Mouse (Mus musculus): ENCODE results near the gene Usp34.
"Not testable (repeated sequence)": the region's sequence is repeated elsewhere in the genome, so short reads cannot be mapped to it uniquely, and the experiment has no call there.

The Usp34 gene

DNA sequence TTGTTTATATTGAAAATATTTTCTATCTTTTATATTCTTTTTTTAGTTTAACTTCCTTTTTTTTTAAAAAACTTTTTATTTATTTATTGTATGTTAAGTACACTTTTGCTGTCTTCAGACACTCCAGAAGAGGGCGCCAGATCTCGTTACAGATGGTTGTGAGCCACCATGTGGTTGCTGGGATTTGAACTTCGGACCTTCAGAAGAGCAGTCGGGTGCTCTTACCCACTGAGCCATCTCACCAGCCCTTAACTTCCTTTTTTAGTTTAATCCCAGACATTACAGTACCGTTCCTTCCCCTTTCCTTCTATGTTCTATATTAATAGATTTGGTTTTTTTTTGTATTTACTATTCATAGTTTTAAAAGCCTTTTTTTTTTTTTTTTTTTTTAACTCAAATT, 50.5 kb downstream of the Usp34 start:
- in situ Hi-C loops (cut with MboI) = not testable (repeated sequence)

GRCm38 (mm10) chr11:23359687-23360235, 53.1 kb downstream of the Usp34 start:
- in situ Hi-C loops (cut with MboI) = not testable (repeated sequence)

- in situ Hi-C loops (cut with MboI) = no loop called here
These were observed 55.6 kb downstream of the Usp34 start for GRCm38 (mm10) chr11:23362305-23362704.

- in situ Hi-C loops (cut with MboI) = no loop called here
These were observed 57.7 kb downstream of the Usp34 start for GRCm38 (mm10) chr11:23364348-23364747.

DNA sequence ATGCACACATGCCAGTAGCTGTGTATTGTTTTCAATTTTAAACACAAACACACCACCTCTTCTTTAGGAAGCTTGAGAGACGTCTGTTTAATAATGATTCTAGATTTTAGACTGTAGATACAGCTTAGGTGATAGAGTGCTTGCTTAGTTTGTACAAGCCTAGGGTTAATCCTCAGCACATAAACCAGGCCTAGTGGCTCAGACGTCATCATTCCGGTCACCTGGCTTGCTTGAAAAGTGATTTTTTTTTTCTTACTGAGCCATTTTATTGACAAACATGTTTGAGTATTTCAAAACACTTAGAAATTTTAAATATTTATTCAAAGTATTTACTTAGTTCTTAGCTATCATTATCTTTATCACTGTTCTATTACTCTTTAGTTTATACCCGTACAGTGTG, 65.3 kb downstream of the Usp34 start:
- in situ Hi-C loops (cut with MboI) = no loop called here

GRCm38 (mm10) chr11:23372490-23372889, 65.8 kb downstream of the Usp34 start:
- in situ Hi-C loops (cut with MboI) = no loop called here

- in situ Hi-C loops (cut with MboI) = no loop called here
These were observed 73.4 kb downstream of the Usp34 start for GRCm38 (mm10) chr11:23380055-23380454.

- in situ Hi-C loops (cut with MboI) = no loop called here
These were observed 73.9 kb downstream of the Usp34 start for GRCm38 (mm10) chr11:23380595-23380994.

DNA sequence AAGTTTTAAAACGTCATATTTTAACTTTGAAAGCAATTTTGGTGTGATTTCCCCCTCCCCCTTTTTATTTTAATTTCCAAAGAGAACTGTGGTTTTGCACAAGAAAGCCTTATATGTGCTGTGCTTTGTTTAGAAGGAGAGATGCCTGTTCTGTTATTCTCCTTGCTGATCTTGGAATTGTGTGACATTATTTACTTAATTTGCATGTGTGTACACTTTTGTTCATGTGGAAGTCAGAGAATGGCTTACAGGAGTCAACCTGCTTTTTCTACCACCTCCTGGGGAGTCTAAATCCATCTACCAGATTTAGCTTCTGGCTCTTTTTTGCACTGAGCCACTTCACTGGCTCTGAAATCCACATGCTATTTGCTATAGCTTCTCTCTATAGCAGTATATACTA, 76.1 kb downstream of the Usp34 start:
- in situ Hi-C loops (cut with MboI) = no loop called here

- in situ Hi-C loops (cut with MboI) = no loop called here
These were observed 83.0 kb downstream of the Usp34 start for GRCm38 (mm10) chr11:23389649-23390048.

DNA sequence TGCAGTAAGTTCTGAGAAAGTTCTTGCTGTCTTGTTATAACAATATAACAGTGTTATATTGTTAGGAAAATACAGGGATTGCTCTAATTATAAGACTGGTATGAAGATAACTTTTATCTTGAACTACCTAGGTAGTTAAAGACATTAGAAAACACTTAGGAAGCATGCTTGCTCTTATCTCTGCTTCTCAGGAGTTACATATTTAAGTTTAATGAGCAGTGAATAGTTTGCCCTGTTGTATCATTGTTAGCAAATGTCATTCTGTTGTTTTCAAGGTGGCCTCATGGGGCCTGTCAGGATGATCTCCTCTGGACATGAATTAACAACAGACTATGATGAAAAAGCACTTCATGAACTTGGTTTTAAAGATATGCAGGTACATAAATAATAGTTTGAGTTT, 85.9 kb downstream of the Usp34 start:
- in situ Hi-C loops (cut with MboI) = no loop called here

DNA sequence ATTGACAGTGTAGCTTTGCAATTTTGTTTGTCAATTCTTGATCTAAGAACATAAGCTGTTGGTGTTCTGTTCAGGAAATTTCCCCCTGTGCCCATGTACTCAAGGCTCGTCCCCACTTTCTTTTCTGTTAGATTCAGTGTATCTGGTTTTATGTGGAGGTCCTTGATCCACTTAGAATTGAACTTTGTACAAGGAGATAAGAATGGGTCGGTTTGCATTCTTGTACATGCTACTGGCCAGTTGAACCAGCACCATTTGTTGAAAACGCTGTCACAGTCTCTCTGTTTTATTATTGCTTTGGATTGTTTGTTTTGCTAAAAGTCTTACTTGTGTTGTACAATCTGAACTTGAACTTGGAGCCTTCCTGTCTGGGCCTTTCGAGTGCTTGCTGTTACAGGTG, 89.9 kb downstream of the Usp34 start:
- in situ Hi-C loops (cut with MboI) = no loop called here

DNA sequence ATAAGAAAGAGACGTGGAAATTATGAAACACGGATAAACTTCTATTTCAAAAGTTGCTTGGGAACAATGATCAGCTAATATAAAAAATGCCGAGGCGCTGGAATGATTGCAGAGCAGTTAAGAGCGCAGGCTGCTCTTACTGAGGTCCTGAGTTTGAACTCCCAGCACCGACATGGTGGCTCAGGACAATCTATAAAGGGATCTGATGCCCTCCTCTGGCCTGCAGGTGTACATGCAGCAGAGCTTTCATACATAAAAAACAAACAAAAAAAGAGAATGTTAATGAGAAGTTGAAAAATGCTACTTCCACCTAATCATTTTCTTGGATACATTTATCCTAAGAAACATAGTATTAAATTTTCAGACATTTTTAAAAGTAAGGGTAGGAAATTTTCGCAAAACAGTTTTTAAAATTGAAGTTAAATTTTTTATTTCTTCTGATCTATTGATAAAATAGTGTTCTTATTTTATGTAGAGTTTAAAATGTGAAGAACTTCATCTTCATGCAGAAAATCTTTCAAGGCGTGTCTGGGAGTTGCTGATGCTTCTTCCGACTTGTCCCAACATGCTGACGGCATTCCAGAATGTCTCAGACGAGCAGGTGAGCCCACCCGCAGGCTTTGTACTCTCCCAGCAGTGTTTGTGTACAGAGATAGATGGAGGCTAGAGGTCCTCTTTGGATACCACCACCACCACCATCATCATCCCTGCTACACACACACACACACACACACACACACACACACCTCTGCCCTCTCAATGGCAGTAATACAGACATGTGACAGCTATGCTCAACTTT, 94.5 kb downstream of the Usp34 start:
- in situ Hi-C loops (cut with MboI) = no loop called here

DNA sequence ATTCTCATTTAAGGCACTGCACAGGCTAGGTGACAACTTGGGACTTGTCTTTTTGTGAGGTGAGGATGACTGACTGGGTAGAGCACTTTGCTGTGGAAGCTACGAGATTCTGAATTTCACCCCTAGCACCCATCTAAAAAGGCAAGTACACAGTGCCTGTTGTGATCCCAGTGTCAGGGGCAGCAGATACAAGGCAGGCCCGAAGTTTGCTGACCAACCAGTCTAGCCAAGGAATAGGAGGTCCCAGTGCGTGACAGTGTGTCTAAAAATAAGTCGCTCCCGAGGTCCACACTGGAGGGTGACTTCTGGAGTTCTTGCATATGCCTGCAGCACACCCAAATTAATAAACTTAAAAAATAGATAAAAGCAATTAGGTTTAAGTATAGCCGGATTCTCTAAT, 121.6 kb downstream of the Usp34 start:
- in situ Hi-C loops (cut with MboI) = no loop called here

GRCm38 (mm10) chr11:23430013-23430412, 123.3 kb downstream of the Usp34 start:
- in situ Hi-C loops (cut with MboI) = no loop called here

DNA sequence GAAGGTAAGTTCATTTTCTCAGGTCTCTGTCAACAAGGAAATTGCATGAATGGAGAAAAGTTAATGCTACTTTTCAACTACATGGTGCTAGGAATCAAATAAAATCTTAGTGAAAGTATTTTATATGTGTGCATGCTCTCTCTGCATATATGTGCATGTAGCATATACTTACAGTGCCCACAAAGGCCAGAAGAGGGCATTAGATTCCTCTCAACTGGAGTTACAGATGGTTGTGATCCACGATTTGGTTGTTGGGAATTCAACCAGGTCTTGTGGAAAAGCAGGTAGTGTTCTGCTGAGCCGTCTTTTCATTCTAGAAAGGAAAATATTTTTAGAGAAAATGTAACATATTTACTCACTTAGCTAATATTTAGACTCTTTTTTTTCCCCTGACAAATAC, 129.4 kb downstream of the Usp34 start:
- in situ Hi-C loops (cut with MboI) = no loop called here

DNA sequence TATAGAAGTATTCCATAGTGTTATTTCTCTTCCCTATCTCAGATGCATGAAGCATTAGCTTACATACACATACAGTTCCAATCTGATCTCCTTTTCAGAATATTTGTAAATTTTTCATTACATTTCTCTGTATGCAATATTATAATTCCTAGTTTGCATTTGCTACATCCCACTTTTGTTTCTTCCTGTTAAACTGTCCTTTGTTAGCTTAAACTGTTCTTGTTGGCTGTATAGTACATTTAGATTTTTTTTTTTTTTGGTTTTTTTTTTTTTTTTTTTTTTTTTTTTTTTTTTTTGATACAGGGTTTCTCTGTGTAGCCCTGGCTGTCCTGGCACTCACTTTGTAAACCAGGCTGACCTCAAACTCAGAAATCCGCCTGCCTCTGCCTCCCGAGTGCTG, 159.2 kb downstream of the Usp34 start:
- in situ Hi-C loops (cut with MboI) = not testable (repeated sequence)

GRCm38 (mm10) chr11:23489955-23490354, 183.3 kb downstream of the Usp34 start:
- in situ Hi-C loops (cut with MboI) = no loop called here

- in situ Hi-C loops (cut with MboI) = no loop called here
These were observed 185.5 kb downstream of the Usp34 start for GRCm38 (mm10) chr11:23492048-23492790.

GRCm38 (mm10) chr11:23495231-23495630, 188.5 kb downstream of the Usp34 start:
- in situ Hi-C loops (cut with MboI) = no loop called here

DNA sequence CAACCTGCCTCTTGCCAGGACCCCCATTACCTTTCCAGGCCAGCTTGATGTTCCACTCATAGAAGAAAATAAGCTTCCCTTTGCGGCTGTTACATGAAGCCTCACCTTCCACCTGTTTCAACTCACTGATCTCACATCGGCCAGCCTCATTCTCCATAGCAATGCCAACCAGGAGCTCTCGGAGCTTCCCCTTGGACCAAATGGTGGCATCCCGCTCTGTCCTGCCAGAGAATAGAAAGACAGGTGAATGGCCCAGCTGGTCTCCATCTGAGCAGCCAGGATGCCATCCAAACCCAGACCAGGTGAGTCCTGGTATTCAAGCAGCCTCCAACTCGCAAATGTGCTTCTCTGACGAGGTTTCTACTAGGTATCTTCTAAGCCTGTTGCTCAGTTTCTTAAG, 190.0 kb downstream of the Usp34 start:
- in situ Hi-C loops (cut with MboI) = no loop called here

GRCm38 (mm10) chr11:23497335-23497717, 190.6 kb downstream of the Usp34 start:
- in situ Hi-C loops (cut with MboI) = no loop called here

All from mature B cell (primary cell).